Mouse (Mus musculus) hindbrain, postnatal 0 days (tissue): ENCODE measurements at regions not wholly inside any gene's neighbourhood (a gene's known extent, or its start where the extent isn't known, plus 50 kb on each side); places are given as distances from the start of the nearest gene placed in this dataset.

Source experiments
- ATAC-seq: fragments of 200-750 bp; cut with Nextera tagmentation; 2 replicates; pipeline ENCODE4 v1.8.0; 2017; ENCODE audit warnings: mild to moderate bottlenecking, moderate TSS enrichment, moderate library complexity
- DNase-seq: peaks from one replicate; pipeline ENCODE4 v3.0.0-alpha.2; 2015; ENCODE audit warnings: low spot score
- H3K27ac ChIP-seq: fragments of 300-500 bp; sonication (generic); 2 replicates; pipeline ENCODE4 v1.5.1; 2014; ENCODE audit warnings: mild to moderate bottlenecking
- H3K27me3 ChIP-seq: fragments of 300-500 bp; sonication (generic); 2 replicates; pipeline ENCODE4 v1.6.1; 2014; ENCODE audit warnings: low read length, mixed read lengths; ENCODE audit not compliant: insufficient read depth
- H3K36me3 ChIP-seq: fragments of 300-500 bp; sonication (generic); 2 replicates; pipeline ENCODE4 v1.6.1; 2014; ENCODE audit warnings: low read length, mixed read lengths; ENCODE audit not compliant: insufficient read depth
- H3K4me1 ChIP-seq: fragments of 300-500 bp; sonication (generic); 2 replicates; pipeline ENCODE4 v1.6.1; 2014; ENCODE audit warnings: antibody characterized with exemption, low read length, mixed read lengths; ENCODE audit not compliant: insufficient read depth
- H3K4me2 ChIP-seq: fragments of 300-500 bp; sonication (generic); 2 replicates; pipeline ENCODE4 v1.6.1; 2014; ENCODE audit warnings: low read depth, mild to moderate bottlenecking, low read length, moderate library complexity, mixed read lengths
- H3K4me3 ChIP-seq: fragments of 300-500 bp; sonication (generic); 2 replicates; pipeline ENCODE4 v1.5.1; 2014; ENCODE audit warnings: low read length
- H3K9ac ChIP-seq: fragments of 300-500 bp; sonication (generic); replicated peaks from 2 replicates; pipeline ENCODE4 v1.6.1; 2014; ENCODE audit warnings: mild to moderate bottlenecking, low read length, moderate library complexity, mixed read lengths
- H3K9me3 ChIP-seq: fragments of 300-500 bp; sonication (generic); 2 replicates; pipeline ENCODE4 v1.6.1; 2016; ENCODE audit warnings: low read length, mixed read lengths
- CTCF ChIP-seq: IDR thresholded peaks from 2 replicates; pipeline ENCODE4 v1.5.1; 2016; ENCODE audit warnings: antibody characterized with exemption, control low read depth, low read depth
- WGBS: fragments of 180-500 bp; shearing (Covaris S2); extraction: QIAGEN DNeasy Blood & Tissue Kit; methylation state at CpG from one replicate; pipeline ENCODE4 v1.1.7; 2014; 5-methylcytosine and 5-hydroxymethylcytosine counted together

DNA sequence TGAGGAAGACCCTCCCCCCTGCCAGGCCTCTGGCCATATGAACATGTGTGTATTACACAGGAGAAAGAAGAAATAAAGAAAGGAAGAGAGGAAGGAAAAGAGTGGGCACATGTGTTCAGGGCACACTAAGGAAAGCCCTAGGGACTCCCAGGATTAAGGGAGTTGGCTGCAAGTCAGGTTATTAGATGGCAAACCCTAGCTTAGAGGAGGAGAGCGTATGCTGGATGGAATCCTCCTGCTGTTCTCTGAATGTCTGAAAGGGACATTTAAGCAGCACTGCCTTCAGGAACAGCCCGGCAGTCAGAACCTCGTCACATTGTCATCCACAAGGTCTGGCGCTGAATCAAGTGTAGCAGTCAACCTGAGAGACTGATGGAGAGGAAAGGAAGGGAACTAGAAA lies 98.1 kb upstream of the Ppp1r26 start:
- Histone ChIP-seq H3K36me3 (no peaks in the 10 kb centered on the region), H3K9me3 (no peaks in the 10 kb centered on the region), H3K27me3 (no peaks in the 10 kb centered on the region), H3K27ac (no peak overlapping the region), H3K9ac (no peak overlapping the region), H3K4me1 (no peaks in the 10 kb centered on the region), H3K4me3 (no peak overlapping the region), H3K4me2 (no peak overlapping the region)
- 46% methylated on average over 4 of the region's 4 CpGs for WGBS
- DNase-seq (peak; percentile 52), ATAC-seq (no peak)
- no peak for TF ChIP-seq CTCF

DNA sequence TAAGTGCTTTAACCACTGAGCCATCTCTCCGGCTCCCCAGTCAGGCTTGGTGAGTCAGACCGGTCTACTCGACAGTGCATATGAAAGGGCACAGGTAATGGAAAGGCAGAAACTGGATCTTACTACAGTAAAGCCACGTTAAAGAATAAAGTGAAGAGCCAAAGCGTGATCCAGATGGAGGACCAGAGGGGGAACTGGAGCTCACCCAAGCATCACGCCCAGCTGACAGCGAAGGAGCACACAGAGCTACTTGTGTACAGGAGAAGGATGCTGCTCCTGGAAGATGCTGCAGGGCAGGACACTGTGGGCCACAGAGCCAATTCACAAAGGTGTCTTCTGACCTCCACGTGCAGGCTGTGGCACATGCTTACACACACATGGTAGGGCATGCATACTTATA lies 96.7 kb upstream of the Ppp1r26 start:
- H3K9ac ChIP-seq: no peak overlapping the region
- WGBS: 72% methylated on average over 8 of the region's 8 CpGs
- H3K27me3 ChIP-seq: no peaks in the 10 kb centered on the region
- H3K27ac ChIP-seq: no peak overlapping the region
- DNase-seq: no peak
- no peaks in the 10 kb centered on the region for H3K36me3 ChIP-seq
- no peak overlapping the region for H3K4me3 ChIP-seq
- TF ChIP-seq CTCF: no peak
- ATAC-seq: no peak
- no peaks in the 10 kb centered on the region for H3K9me3 ChIP-seq
- H3K4me2 ChIP-seq: no peak overlapping the region
- no peaks in the 10 kb centered on the region for H3K4me1 ChIP-seq

- H3K9me3 ChIP-seq: no peaks in the 10 kb centered on the region
- no peak overlapping the region for H3K9ac ChIP-seq
- H3K4me1 ChIP-seq: no peaks in the 10 kb centered on the region
- no peak for DNase-seq
- no peak overlapping the region for H3K4me2 ChIP-seq
- 90% methylated on average over 10 of the region's 10 CpGs for WGBS
- no peak overlapping the region for H3K27ac ChIP-seq
- TF ChIP-seq CTCF: no peak
- H3K27me3 ChIP-seq: no peaks in the 10 kb centered on the region
- no peaks in the 10 kb centered on the region for H3K36me3 ChIP-seq
- H3K4me3 ChIP-seq: no peak overlapping the region
- ATAC-seq: no peak
Measured at GRCm38 (mm10) chr2:28351445-28351844, 95.2 kb upstream of the Ppp1r26 start.

DNA sequence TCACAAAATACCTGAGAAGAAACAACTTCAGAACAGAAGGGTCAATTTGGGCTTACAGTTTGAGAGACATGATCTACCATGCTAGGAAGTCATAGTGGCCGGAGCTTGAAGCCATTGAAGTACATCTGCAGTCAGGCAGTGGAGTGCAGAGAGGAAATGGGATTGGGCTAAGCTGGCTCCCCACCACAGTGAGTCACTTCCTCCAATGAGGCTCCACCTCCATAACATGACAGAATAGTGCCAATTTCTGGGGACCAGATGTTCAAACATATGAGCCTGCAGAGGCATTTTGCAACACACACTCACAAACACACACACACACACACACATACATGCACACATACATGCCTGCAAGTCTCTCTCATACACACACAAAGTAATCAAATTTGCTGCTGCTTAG lies 93.7 kb upstream of the Ppp1r26 start:
- no peaks in the 10 kb centered on the region for H3K27me3 ChIP-seq
- H3K27ac ChIP-seq: no peak overlapping the region
- H3K36me3 ChIP-seq: no peaks in the 10 kb centered on the region
- no peaks in the 10 kb centered on the region for H3K4me1 ChIP-seq
- H3K4me2 ChIP-seq: no peak overlapping the region
- DNase-seq (no peak), ATAC-seq (no peak)
- H3K9ac ChIP-seq: no peak overlapping the region
- no peak overlapping the region for H3K4me3 ChIP-seq
- TF ChIP-seq CTCF: no peak
- H3K9me3 ChIP-seq: no peaks in the 10 kb centered on the region
- WGBS: 82% methylated on average over 1 of the region's 1 CpGs

DNA sequence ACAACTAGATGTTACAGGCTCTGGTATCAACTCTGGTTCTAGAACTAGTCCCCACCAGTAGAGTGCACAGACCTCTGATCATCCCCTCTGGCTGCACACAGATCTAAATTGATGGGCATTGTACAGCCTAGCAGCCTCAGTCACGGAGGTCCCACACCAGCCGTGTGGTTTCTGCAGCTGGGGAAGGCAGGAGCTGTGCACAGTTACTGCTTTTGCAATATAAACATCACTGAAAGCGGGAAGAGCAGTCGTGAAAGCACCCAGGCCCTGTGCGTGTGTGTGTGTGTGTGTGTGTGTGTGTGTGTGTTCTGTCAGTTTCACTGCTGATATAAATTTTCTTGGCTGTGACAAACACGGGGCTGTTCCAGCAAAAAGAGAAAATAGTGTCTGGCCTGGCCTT lies 84.4 kb upstream of the Ppp1r26 start:
- no peak overlapping the region for H3K4me3 ChIP-seq
- no peak overlapping the region for H3K27ac ChIP-seq
- no peaks in the 10 kb centered on the region for H3K27me3 ChIP-seq
- H3K4me1 ChIP-seq: peaks cover 4% of the 10 kb centered on the region; the same call in 1 of the 2 replicates
- H3K9me3 ChIP-seq: no peaks in the 10 kb centered on the region
- ATAC-seq: no peak
- WGBS: 54% methylated on average over 6 of the region's 6 CpGs
- no peaks in the 10 kb centered on the region for H3K36me3 ChIP-seq
- DNase-seq: no peak
- TF ChIP-seq CTCF: no peak
- no peak overlapping the region for H3K9ac ChIP-seq
- no peak overlapping the region for H3K4me2 ChIP-seq

- DNase-seq (no peak), ATAC-seq (no peak)
- 48% methylated on average over 3 of the region's 3 CpGs for WGBS
- Histone ChIP-seq H3K27ac (no peak overlapping the region), H3K4me1 (peaks cover 7% of the 10 kb centered on the region; the same call in 1 of the 2 replicates), H3K4me3 (no peak overlapping the region), H3K4me2 (no peak overlapping the region), H3K36me3 (no peaks in the 10 kb centered on the region), H3K9me3 (no peaks in the 10 kb centered on the region), H3K27me3 (no peaks in the 10 kb centered on the region), H3K9ac (no peak overlapping the region)
- no peak for TF ChIP-seq CTCF
Measured at GRCm38 (mm10) chr2:28364623-28365022, 82.0 kb upstream of the Ppp1r26 start.

DNA sequence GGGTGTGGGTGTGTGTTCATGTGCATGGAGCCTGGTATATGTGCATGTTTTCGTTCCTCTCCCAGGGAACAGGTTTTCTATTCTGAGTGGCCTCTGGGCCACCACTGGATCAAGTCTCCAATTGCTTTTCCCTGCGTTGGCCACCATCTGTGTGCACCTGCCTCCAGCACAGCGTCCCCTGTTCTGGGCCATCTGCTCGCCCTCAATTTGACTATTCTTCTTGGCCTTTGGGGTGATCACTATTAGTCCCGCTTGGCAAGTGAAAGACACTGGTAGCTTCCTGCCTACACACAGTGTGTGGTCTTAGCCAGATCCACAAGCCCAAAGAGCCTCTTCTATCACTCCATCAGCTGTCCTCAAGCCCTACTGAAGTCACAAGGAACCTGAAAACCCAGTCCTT lies 80.8 kb upstream of the Ppp1r26 start:
- ATAC-seq: no peak
- no peak for TF ChIP-seq CTCF
- WGBS: 64% methylated on average over 5 of the region's 5 CpGs
- Histone ChIP-seq H3K9me3 (no peaks in the 10 kb centered on the region), H3K9ac (no peak overlapping the region), H3K36me3 (no peaks in the 10 kb centered on the region), H3K27ac (no peak overlapping the region), H3K4me3 (no peak overlapping the region), H3K4me2 (no peak overlapping the region), H3K4me1 (peaks cover 17% of the 10 kb centered on the region), H3K27me3 (no peaks in the 10 kb centered on the region)
- no peak for DNase-seq
